Mouse (Mus musculus) kidney, embryonic 16.5 days (tissue): ENCODE measurements around the gene Fnip2. TPM values are rescaled to one million over a fixed set of nuclear protein-coding genes. Genes with fewer than 3 reads are reported as not detected.

Source experiments
- ATAC-seq: fragments of 200-750 bp; cut with Nextera tagmentation; 2 replicates; pipeline ENCODE4 v1.8.0; 2017; ENCODE audit warnings: moderate TSS enrichment; ENCODE audit not compliant: low FRiP score, low TSS enrichment
- H3K27ac ChIP-seq: fragments of 300-500 bp; sonication (generic); 2 replicates; pipeline ENCODE4 v1.5.1; 2014; ENCODE audit warnings: low read length
- H3K27me3 ChIP-seq: fragments of 300-500 bp; sonication (generic); 2 replicates; pipeline ENCODE4 v1.6.1; 2014; ENCODE audit warnings: low read length, control low read depth, mixed read lengths; ENCODE audit not compliant: insufficient read depth
- H3K36me3 ChIP-seq: fragments of 300-500 bp; sonication (generic); 2 replicates; pipeline ENCODE4 v1.6.1; 2014; ENCODE audit warnings: low read length, control low read depth, mixed read lengths; ENCODE audit not compliant: insufficient read depth
- H3K4me1 ChIP-seq: fragments of 300-500 bp; sonication (generic); 2 replicates; pipeline ENCODE4 v1.6.1; 2014; ENCODE audit warnings: low read length, control low read depth, mixed read lengths; ENCODE audit not compliant: insufficient read depth
- H3K4me2 ChIP-seq: fragments of 300-500 bp; sonication (generic); replicated peaks from 2 replicates; pipeline ENCODE4 v1.6.1; 2014; ENCODE audit warnings: low read depth, low read length
- H3K4me3 ChIP-seq: fragments of 300-500 bp; sonication (generic); 2 replicates; pipeline ENCODE4 v1.5.1; 2014; ENCODE audit warnings: mild to moderate bottlenecking, low read length
- H3K9ac ChIP-seq: fragments of 300-500 bp; sonication (generic); replicated peaks from 2 replicates; pipeline ENCODE4 v1.6.1; 2014; ENCODE audit warnings: low read length
- H3K9me3 ChIP-seq: fragments of 300-500 bp; sonication (generic); 2 replicates; pipeline ENCODE4 v1.6.1; 2016; ENCODE audit warnings: low read length, control low read depth
- WGBS: fragments of 180-500 bp; shearing (Covaris S2); extraction: QIAGEN DNeasy Blood & Tissue Kit; methylation state at CpG from one replicate; pipeline ENCODE4 v1.1.7; 2014; 5-methylcytosine and 5-hydroxymethylcytosine counted together
- polyA plus RNA-seq: library from polyadenylated mRNA; unstranded; fragments of >200 nt; fragmentation: Nextera tagmentation; extraction: Ambion mirVana; gene quantifications from 2 replicates; pipeline ENCODE4 v1.2.1, GENCODE M21; 2015

The Fnip2 gene
- polyA plus RNA-seq, 1 experiment from 2014 or later = 3.2 TPM

GRCm38 (mm10) chr3:79516958-79517357, 50.6 kb downstream of the Fnip2 start:
- H3K27me3 ChIP-seq = no peaks in the 10 kb centered on the region
- no peak overlapping the region for H3K4me2 ChIP-seq
- H3K4me3 ChIP-seq = no peak overlapping the region
- peaks cover 28% of the 10 kb centered on the region for H3K4me1 ChIP-seq
- no peak for ATAC-seq
- H3K36me3 ChIP-seq = peaks cover 5% of the 10 kb centered on the region; the same call in 1 of the 2 replicates
- H3K27ac ChIP-seq = no peak overlapping the region
- no peaks in the 10 kb centered on the region for H3K9me3 ChIP-seq
- WGBS = 77% methylated on average over 4 of the region's 4 CpGs
- H3K9ac ChIP-seq = no peak overlapping the region

GRCm38 (mm10) chr3:79516099-79516920, 51.3 kb downstream of the Fnip2 start:
- H3K4me3 ChIP-seq = no peak overlapping the region
- H3K27me3 ChIP-seq = no peaks in the 10 kb centered on the region
- WGBS = 75% methylated on average over 14 of the region's 14 CpGs
- no peak for ATAC-seq
- no peaks in the 10 kb centered on the region for H3K9me3 ChIP-seq
- no peak overlapping the region for H3K27ac ChIP-seq
- no peak overlapping the region for H3K9ac ChIP-seq
- H3K36me3 ChIP-seq = peaks cover 5% of the 10 kb centered on the region; the same call in 1 of the 2 replicates
- H3K4me1 ChIP-seq = peaks cover 28% of the 10 kb centered on the region
- H3K4me2 ChIP-seq = no peak overlapping the region

GRCm38 (mm10) chr3:79514304-79514703, 53.3 kb downstream of the Fnip2 start:
- Histone ChIP-seq H3K4me2 (no peak overlapping the region), H3K36me3 (peaks cover 5% of the 10 kb centered on the region; the same call in 1 of the 2 replicates), H3K9me3 (no peaks in the 10 kb centered on the region), H3K9ac (no peak overlapping the region), H3K4me3 (no peak overlapping the region), H3K4me1 (peaks cover 18% of the 10 kb centered on the region), H3K27me3 (no peaks in the 10 kb centered on the region), H3K27ac (no peak overlapping the region)
- 97% methylated on average over 2 of the region's 2 CpGs for WGBS
- ATAC-seq = no peak

GRCm38 (mm10) chr3:79501166-79501728, 66.3 kb downstream of the Fnip2 start:
- no peak overlapping the region for H3K27ac ChIP-seq
- no peak overlapping the region for H3K4me3 ChIP-seq
- WGBS = 75% methylated on average over 2 of the region's 2 CpGs
- no peaks in the 10 kb centered on the region for H3K27me3 ChIP-seq
- ATAC-seq = no peak
- no peaks in the 10 kb centered on the region; the same call in 1 of the 2 replicates for H3K9me3 ChIP-seq
- H3K36me3 ChIP-seq = peaks cover 21% of the 10 kb centered on the region
- no peaks in the 10 kb centered on the region; the same call in 1 of the 2 replicates for H3K4me1 ChIP-seq
- no peak overlapping the region for H3K9ac ChIP-seq
- H3K4me2 ChIP-seq = no peak overlapping the region

- Histone ChIP-seq H3K36me3 (peaks cover 21% of the 10 kb centered on the region), H3K27ac (no peak overlapping the region), H3K4me2 (no peak overlapping the region), H3K9me3 (no peaks in the 10 kb centered on the region; the same call in 1 of the 2 replicates), H3K9ac (no peak overlapping the region), H3K27me3 (no peaks in the 10 kb centered on the region), H3K4me1 (no peaks in the 10 kb centered on the region; the same call in 1 of the 2 replicates), H3K4me3 (no peak overlapping the region)
- 68% methylated on average over 10 of the region's 10 CpGs for WGBS
- peak; percentile 77; the same call in 1 of the 2 replicates for ATAC-seq
Observed at GRCm38 (mm10) chr3:79500279-79500678, 67.3 kb downstream of the Fnip2 start.

GRCm38 (mm10) chr3:79496668-79497067, 70.9 kb downstream of the Fnip2 start:
- Histone ChIP-seq H3K9ac (no peak overlapping the region), H3K27ac (no peak overlapping the region)
- no peak for ATAC-seq

GRCm38 (mm10) chr3:79495151-79495550, 72.4 kb downstream of the Fnip2 start:
- H3K4me2 ChIP-seq = no peak overlapping the region
- 83% methylated on average over 7 of the region's 7 CpGs for WGBS
- no peaks in the 10 kb centered on the region for H3K27me3 ChIP-seq
- peaks cover 29% of the 10 kb centered on the region for H3K36me3 ChIP-seq
- H3K27ac ChIP-seq = no peak overlapping the region
- H3K9ac ChIP-seq = no peak overlapping the region
- ATAC-seq = no peak
- no peaks in the 10 kb centered on the region; the same call in 1 of the 2 replicates for H3K4me1 ChIP-seq
- H3K4me3 ChIP-seq = no peak overlapping the region
- H3K9me3 ChIP-seq = no peaks in the 10 kb centered on the region

More at GRCm38 (mm10) chr3:79496668-79497067, 70.9 kb downstream of the Fnip2 start:
- Histone ChIP-seq H3K4me2 (no peak overlapping the region), H3K9me3 (no peaks in the 10 kb centered on the region; the same call in 1 of the 2 replicates), H3K4me3 (no peak overlapping the region), H3K4me1 (no peaks in the 10 kb centered on the region; the same call in 1 of the 2 replicates), H3K36me3 (peaks cover 35% of the 10 kb centered on the region), H3K27me3 (no peaks in the 10 kb centered on the region)
- WGBS = 82% methylated on average over 6 of the region's 6 CpGs

- Histone ChIP-seq H3K27me3 (no peaks in the 10 kb centered on the region), H3K9ac (no peak overlapping the region), H3K4me1 (no peaks in the 10 kb centered on the region), H3K27ac (no peak overlapping the region), H3K4me2 (no peak overlapping the region), H3K4me3 (no peak overlapping the region), H3K36me3 (peaks cover 24% of the 10 kb centered on the region), H3K9me3 (no peaks in the 10 kb centered on the region)
- 75% methylated on average over 8 of the region's 8 CpGs for WGBS
- ATAC-seq = no peak
Observed at GRCm38 (mm10) chr3:79494028-79494427, 73.6 kb downstream of the Fnip2 start.

- Histone ChIP-seq H3K27me3 (no peaks in the 10 kb centered on the region), H3K27ac (no peak overlapping the region), H3K36me3 (peaks cover 27% of the 10 kb centered on the region), H3K9me3 (no peaks in the 10 kb centered on the region), H3K9ac (no peak overlapping the region), H3K4me3 (no peak overlapping the region), H3K4me1 (no peaks in the 10 kb centered on the region), H3K4me2 (no peak overlapping the region)
- no peak for ATAC-seq
- WGBS = 93% methylated on average over 10 of the region's 10 CpGs
Observed at GRCm38 (mm10) chr3:79493064-79493463, 74.5 kb downstream of the Fnip2 start.

- Histone ChIP-seq H3K9me3 (no peaks in the 10 kb centered on the region), H3K27ac (no peak overlapping the region), H3K4me3 (no peak overlapping the region), H3K36me3 (peaks cover 33% of the 10 kb centered on the region), H3K27me3 (no peaks in the 10 kb centered on the region), H3K4me2 (no peak overlapping the region), H3K9ac (no peak overlapping the region), H3K4me1 (no peaks in the 10 kb centered on the region)
- 85% methylated on average over 3 of the region's 3 CpGs for WGBS
- ATAC-seq = no peak
Observed at GRCm38 (mm10) chr3:79491614-79492013, 76.0 kb downstream of the Fnip2 start.
